Mouse (Mus musculus): Measurements from ENCODE around the gene Gsk3b. TPM values are rescaled to one million over a fixed set of nuclear protein-coding genes. Genes with fewer than 3 reads are reported as not detected.

Gene Gsk3b
- total and polyA plus RNA-seq, 3 experiments, result 6.1 to 30.8 (median 15.5) TPM

GRCm38 (mm10) chr16:38282559-38283160 lies 193.9 kb downstream of the Gsk3b start:
- Histone ChIP-seq H3K9ac (ENCODE audit: insufficient read depth, low read depth) (no peak overlapping the region), H3K4me1 (ENCODE audit: control insufficient read depth in 1 of 2, insufficient read depth in 2 of 2) (peaks cover under 1 to 2% of the 10 kb centered on the region in 2 experiments), H3K36me3 (replicated peaks in 1 of 2; ENCODE audit: control insufficient read depth in 1 of 2, insufficient read depth in 1 of 2, low read length in 1 of 2) (no peaks in the 10 kb centered on the region), H3K4me2 (ENCODE audit: insufficient read depth, low read depth, poor library complexity, severe bottlenecking) (peak overlapping the region; percentile 59), H3K27me3 (replicated peaks) (peaks cover 3% of the 10 kb centered on the region), H3K9me3 (replicated peaks; ENCODE audit: low read length) (no peaks in the 10 kb centered on the region), H3K4me3 (replicated peaks in 1 of 3; ENCODE audit: low read depth in 2 of 3, low read length in 2 of 3, poor library complexity in 1 of 3) (no peak overlapping the region), H3K27ac (ENCODE audit: insufficient read depth, low read depth) (no peak overlapping the region), H3K79me2 (replicated peaks; ENCODE audit: control insufficient read depth, extremely low read depth, insufficient read depth, poor library complexity, severe bottlenecking) (no peaks in the 10 kb centered on the region)
- no peak for DNase-seq (ENCODE audit: extremely low read depth)
- in situ Hi-C loops (cut with MboI; ENCODE audit: low pct_ligation_motif_present, low pct_unique_long_range_greater_than_20kb, low sequenced_read_pairs) (no loop called here), dilution Hi-C loops (cut with MboI; ENCODE audit: extremely low pct_ligation_motif_present, extremely low pct_unique_long_range_greater_than_20kb, low sequenced_read_pairs) (no loop called here)
- TF ChIP-seq GABPA (IDR thresholded peaks at IDR 0.05; ENCODE audit: insufficient replicate concordance, low read depth, low read length) (no peak), ZMIZ1 (IDR thresholded peaks at IDR 0.05; ENCODE audit: low read depth, low read length) (no peak), RAD21 (IDR thresholded peaks at IDR 0.05; ENCODE audit: low read depth, low read length) (no peak), NELFE (IDR thresholded peaks at IDR 0.05; ENCODE audit: low read depth, low read length) (no peak), ETS1 (conservative IDR thresholded peaks at IDR 0.05; ENCODE audit: low read depth, low read length) (no peak), ZNF384 (IDR thresholded peaks at IDR 0.05; ENCODE audit: low read depth, low read length) (no peak), USF2 (conservative IDR thresholded peaks at IDR 0.05; ENCODE audit: low read depth, low read length) (no peak), MAX (IDR thresholded peaks at IDR 0.05; ENCODE audit: low read length) (no peak), USF1 (IDR thresholded peaks at IDR 0.05; ENCODE audit: low read depth, low read length) (no peak), MAZ (IDR thresholded peaks at IDR 0.05; ENCODE audit: low read depth, low read length) (no peak), KAT2A (IDR thresholded peaks at IDR 0.05; ENCODE audit: insufficient replicate concordance, low read length) (no peak), SIN3A (IDR thresholded peaks at IDR 0.05; ENCODE audit: low read length) (no peak), POLR2AphosphoS2 (IDR thresholded peaks at IDR 0.05; ENCODE audit: low read depth, low read length) (no peak), MXI1 (IDR thresholded peaks at IDR 0.05; ENCODE audit: low read depth, low read length) (no peak), NRF1 (IDR thresholded peaks at IDR 0.05; ENCODE audit: low read depth, low read length) (no peak), CTCF (conservative IDR thresholded peaks at IDR 0.05 in 1 of 2, IDR thresholded peaks at IDR 0.05 in 1 of 2; ENCODE audit: low read depth in 2 of 2, low read length in 2 of 2) (no peak), POLR2A (IDR thresholded peaks at IDR 0.05; ENCODE audit: low read depth, low read length) (no peak), IRF4 (IDR thresholded peaks at IDR 0.05; ENCODE audit: low read depth, low read length) (no peak), CHD2 (IDR thresholded peaks at IDR 0.05; ENCODE audit: low read length) (no peak), MAFK (IDR thresholded peaks at IDR 0.05; ENCODE audit: insufficient replicate concordance, low read length) (no peak)

- Histone ChIP-seq H3K9me3 (replicated peaks; ENCODE audit: low read length) (no peaks in the 10 kb centered on the region), H3K4me1 (ENCODE audit: control insufficient read depth in 1 of 2, insufficient read depth in 2 of 2) (peaks cover 6 to 7% of the 10 kb centered on the region in 2 experiments), H3K27me3 (replicated peaks) (peaks cover 3% of the 10 kb centered on the region), H3K27ac (ENCODE audit: insufficient read depth, low read depth) (no peak overlapping the region), H3K36me3 (replicated peaks in 1 of 2; ENCODE audit: control insufficient read depth in 1 of 2, insufficient read depth in 1 of 2, low read length in 1 of 2) (no peaks in the 10 kb centered on the region), H3K79me2 (replicated peaks; ENCODE audit: control insufficient read depth, extremely low read depth, insufficient read depth, poor library complexity, severe bottlenecking) (no peaks in the 10 kb centered on the region), H3K9ac (ENCODE audit: insufficient read depth, low read depth) (no peak overlapping the region), H3K4me2 (ENCODE audit: insufficient read depth, low read depth, poor library complexity, severe bottlenecking) (no peak overlapping the region), H3K4me3 (replicated peaks in 1 of 3; ENCODE audit: low read depth in 2 of 3, low read length in 2 of 3, poor library complexity in 1 of 3) (no peak overlapping the region)
- no peak for DNase-seq (ENCODE audit: extremely low read depth)
- in situ Hi-C loops (cut with MboI; ENCODE audit: low pct_ligation_motif_present, low pct_unique_long_range_greater_than_20kb, low sequenced_read_pairs), result no loop called here
- dilution Hi-C loops (cut with MboI; ENCODE audit: extremely low pct_ligation_motif_present, extremely low pct_unique_long_range_greater_than_20kb, low sequenced_read_pairs), result no loop called here
- TF ChIP-seq BHLHE40 (IDR thresholded peaks at IDR 0.05; ENCODE audit: low read depth, low read length) (no peak), GABPA (IDR thresholded peaks at IDR 0.05; ENCODE audit: insufficient replicate concordance, low read depth, low read length) (no peak), RCOR1 (conservative IDR thresholded peaks at IDR 0.05; ENCODE audit: low read depth, low read length) (no peak), E2F4 (IDR thresholded peaks at IDR 0.05; ENCODE audit: insufficient replicate concordance, low read depth, low read length) (no peak), RAD21 (IDR thresholded peaks at IDR 0.05; ENCODE audit: low read depth, low read length) (no peak), MXI1 (IDR thresholded peaks at IDR 0.05; ENCODE audit: low read depth, low read length) (no peak), EP300 (IDR thresholded peaks at IDR 0.05; ENCODE audit: low read length) (no peak), ZKSCAN1 (IDR thresholded peaks at IDR 0.05; ENCODE audit: borderline replicate concordance, low read depth, low read length) (no peak), KAT2A (IDR thresholded peaks at IDR 0.05; ENCODE audit: insufficient replicate concordance, low read length) (no peak), MEF2A (IDR thresholded peaks at IDR 0.05; ENCODE audit: borderline replicate concordance, low read depth, low read length) (no peak), POLR2A (IDR thresholded peaks at IDR 0.05; ENCODE audit: low read depth, low read length) (no peak), MAFK (IDR thresholded peaks at IDR 0.05; ENCODE audit: insufficient replicate concordance, low read length) (no peak), PAX5 (IDR thresholded peaks at IDR 0.05; ENCODE audit: low read length) (no peak), NELFE (IDR thresholded peaks at IDR 0.05; ENCODE audit: low read depth, low read length) (no peak), ZNF384 (IDR thresholded peaks at IDR 0.05; ENCODE audit: low read depth, low read length) (no peak)
These were observed 194.5 kb downstream of the Gsk3b start for GRCm38 (mm10) chr16:38283300-38283699.
